Mouse (Mus musculus): ENCODE results near the gene Comp.

The Comp gene

GRCm38 (mm10) chr8:70396184-70396583 lies 22.8 kb downstream of the Comp start:
- DNase-seq (ENCODE audit: low read depth in 1 of 2, low spot score in 2 of 2) = no peak

- DNase-seq (ENCODE audit: low read depth in 1 of 2, low spot score in 2 of 2) = no peak
These were observed 24.5 kb downstream of the Comp start for GRCm38 (mm10) chr8:70397611-70398563.

GRCm38 (mm10) chr8:70404212-70404611 lies 30.9 kb downstream of the Comp start:
- DNase-seq (ENCODE audit: low read depth in 1 of 2, low spot score in 2 of 2) = no peak

- DNase-seq (ENCODE audit: low read depth in 1 of 2, low spot score in 2 of 2) = no peak
These were observed 31.8 kb downstream of the Comp start for GRCm38 (mm10) chr8:70405189-70405588.

GRCm38 (mm10) chr8:70406427-70407069 lies 33.2 kb downstream of the Comp start:
- DNase-seq (ENCODE audit: low read depth in 1 of 2, low spot score in 2 of 2) = no peak

GRCm38 (mm10) chr8:70408301-70408700 lies 34.9 kb downstream of the Comp start:
- DNase-seq (ENCODE audit: low read depth in 1 of 2, low spot score in 2 of 2) = no peak

GRCm38 (mm10) chr8:70409019-70409418 lies 35.7 kb downstream of the Comp start:
- no peak for DNase-seq (ENCODE audit: low read depth in 1 of 2, low spot score in 2 of 2)

- no peak for DNase-seq (ENCODE audit: low read depth in 1 of 2, low spot score in 2 of 2)
These were observed 36.1 kb downstream of the Comp start for GRCm38 (mm10) chr8:70409455-70409871.

- no peak for DNase-seq (ENCODE audit: low read depth in 1 of 2, low spot score in 2 of 2)
These were observed 36.9 kb downstream of the Comp start for GRCm38 (mm10) chr8:70410281-70410680.

- no peak for DNase-seq (ENCODE audit: low read depth in 1 of 2, low spot score in 2 of 2)
These were observed 41.1 kb downstream of the Comp start for GRCm38 (mm10) chr8:70414310-70414946.

GRCm38 (mm10) chr8:70415540-70416451 lies 42.4 kb downstream of the Comp start:
- DNase-seq (ENCODE audit: low read depth in 1 of 2, low spot score in 2 of 2) = no peak

GRCm38 (mm10) chr8:70416941-70417340 lies 43.6 kb downstream of the Comp start:
- no peak for DNase-seq (ENCODE audit: low read depth in 1 of 2, low spot score in 2 of 2)

- no peak for DNase-seq (ENCODE audit: low read depth in 1 of 2, low spot score in 2 of 2)
These were observed 44.6 kb downstream of the Comp start for GRCm38 (mm10) chr8:70417914-70418313.

- no peak for DNase-seq (ENCODE audit: low read depth in 1 of 2, low spot score in 2 of 2)
These were observed 45.6 kb downstream of the Comp start for GRCm38 (mm10) chr8:70418954-70419353.

- DNase-seq (ENCODE audit: low read depth in 1 of 2, low spot score in 2 of 2) = no peak
These were observed 46.7 kb downstream of the Comp start for GRCm38 (mm10) chr8:70419879-70420643.

- no peak for DNase-seq (ENCODE audit: low read depth in 1 of 2, low spot score in 2 of 2)
These were observed 48.2 kb downstream of the Comp start for GRCm38 (mm10) chr8:70421349-70422104.

GRCm38 (mm10) chr8:70422722-70423121 lies 49.4 kb downstream of the Comp start:
- DNase-seq (ENCODE audit: low read depth in 1 of 2, low spot score in 2 of 2) = no peak

GRCm38 (mm10) chr8:70426300-70426907 lies 53.0 kb downstream of the Comp start:
- DNase-seq (ENCODE audit: low read depth in 1 of 2, low spot score in 2 of 2) = no peak

GRCm38 (mm10) chr8:70431213-70431612 lies 57.9 kb downstream of the Comp start:
- no peak for DNase-seq (ENCODE audit: low read depth in 1 of 2, low spot score in 2 of 2)

Data from monocyte, adult 2 months (primary cell).